In the genomic region with DNA sequence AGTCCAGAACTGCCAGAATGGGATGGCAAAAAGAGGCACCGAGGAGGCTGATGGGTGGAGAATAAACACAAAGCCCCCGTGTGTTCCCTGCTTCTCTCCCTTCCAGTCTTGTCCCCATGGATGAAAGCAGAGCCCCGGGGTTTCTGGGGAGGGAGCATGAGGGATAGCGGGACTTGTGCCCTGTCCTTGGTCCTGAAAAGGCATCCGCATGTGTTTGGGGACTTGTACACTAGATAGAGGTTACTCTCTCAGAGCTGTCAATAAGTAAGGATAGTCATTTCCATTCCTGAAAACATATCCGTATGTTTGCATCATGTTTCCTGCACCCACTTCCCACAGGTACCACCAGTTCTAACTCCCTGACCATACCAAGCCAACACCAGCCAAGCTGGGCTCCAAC, we compare ENCODE assay signal across 9 mouse cellular contexts. TPM values are rescaled to one million over a fixed set of nuclear protein-coding genes. Genes with fewer than 3 reads are reported as not detected.
DNase-seq lines count a peak whose midpoint lies in the region; ATAC-seq and TF ChIP-seq lines count a peak whose summit lies in the region.
"Had no signal": no experiment of that assay in that cellular context is flagged by ENCODE, and none has a peak within 500 bp of the region (broad histone marks: within the 10 kb centered on the region; RNA-seq: fewer than 3 reads in every experiment).

No protein-coding gene starts in this region.

- peaks cover 88% of the 10 kb centered on the region for H3K27me3 ChIP-seq in embryonic facial prominence, embryonic 10.5 days (replicated peaks; ENCODE audit: low read depth, poor library complexity, severe bottlenecking)
- peaks cover 23% of the 10 kb centered on the region for H3K27me3 ChIP-seq in lung, postnatal 0 days (replicated peaks; ENCODE audit: insufficient read depth, low read length)
- peaks cover 7% of the 10 kb centered on the region; the same call in 1 of the 2 replicates for H3K27me3 ChIP-seq in stomach, postnatal 0 days (ENCODE audit: control insufficient read depth, insufficient read depth, low read length)

- no peak overlapping the region for H3K9ac ChIP-seq in lung, postnatal 0 days (replicated peaks; ENCODE audit: low read depth)
- H3K9ac ChIP-seq in stomach, postnatal 0 days (ENCODE audit: low read length), result no peak overlapping the region
- H3K9ac ChIP-seq: heart, embryonic 15.5 days had no signal

- TF ChIP-seq EP300 in lung, postnatal 0 days (IDR thresholded peaks at IDR 0.05), result no peak
- no peak for TF ChIP-seq EP300 in stomach, postnatal 0 days (optimal IDR thresholded peaks at IDR 0.05)

- H3K4me3 ChIP-seq in embryonic facial prominence, embryonic 10.5 days, result no peak overlapping the region
- H3K4me3 ChIP-seq in lung, postnatal 0 days (ENCODE audit: low read depth, low read length), result no peak overlapping the region
- no peak overlapping the region for H3K4me3 ChIP-seq in stomach, postnatal 0 days (ENCODE audit: low read depth, low read length)

- H3K36me3 ChIP-seq in embryonic facial prominence, embryonic 10.5 days (replicated peaks), result no peaks in the 10 kb centered on the region
- H3K36me3 ChIP-seq in lung, postnatal 0 days (ENCODE audit: insufficient read depth, low read length), result no peaks in the 10 kb centered on the region
- H3K36me3 ChIP-seq in stomach, postnatal 0 days (ENCODE audit: control insufficient read depth, insufficient read depth, low read length), result no peaks in the 10 kb centered on the region
- H3K36me3 ChIP-seq: heart, embryonic 15.5 days had no signal

- ATAC-seq in lung, postnatal 0 days, result no peak
- no peak for ATAC-seq in stomach, postnatal 0 days (ENCODE audit: low FRiP score, low TSS enrichment)

- peak; percentile 25 for DNase-seq in gastrocnemius, postnatal 10 days
- no peak for DNase-seq in gastrocnemius, adult 8-10 months (ENCODE audit: low spot score in 2 of 2)
- DNase-seq in CD4-positive helper T cell, adult 2 months (ENCODE audit: low read depth, low spot score), result peak; percentile 29
- DNase-seq in embryonic facial prominence, embryonic 10.5 days (ENCODE audit: low spot score), result peak; percentile 75
- DNase-seq in lung, postnatal 0 days (ENCODE audit: low spot score), result peak; percentile 59
- DNase-seq in stomach, postnatal 0 days (ENCODE audit: low spot score), result peak; percentile 46
- no peak for DNase-seq in layer of hippocampus, postnatal 25 days (ENCODE audit: extremely low spot score in 1 of 2, low spot score in 1 of 2)
- no peak for DNase-seq in layer of hippocampus, adult 11-12 months (ENCODE audit: low spot score)

- peaks cover 31% of the 10 kb centered on the region for H3K4me1 ChIP-seq in embryonic facial prominence, embryonic 10.5 days
- 0 out of 2 replicates have a peak, but pooled peaks cover 5% of the 10 kb centered on the region for H3K4me1 ChIP-seq in lung, postnatal 0 days (ENCODE audit: insufficient read depth, low read depth, low read length)
- no peaks in the 10 kb centered on the region; the same call in 1 of the 2 replicates for H3K4me1 ChIP-seq in stomach, postnatal 0 days (replicated peaks; ENCODE audit: control insufficient read depth, insufficient read depth)

- 5% methylated on average over 6 of the region's 6 CpGs for WGBS in embryonic facial prominence, embryonic 10.5 days
- 4% methylated on average over 6 of the region's 6 CpGs for WGBS in lung, postnatal 0 days
- WGBS in stomach, postnatal 0 days, result 5% methylated on average over 6 of the region's 6 CpGs

- no peaks in the 10 kb centered on the region for H3K9me3 ChIP-seq in embryonic facial prominence, embryonic 10.5 days
- H3K9me3 ChIP-seq in lung, postnatal 0 days (ENCODE audit: low read length), result no peaks in the 10 kb centered on the region
- no peaks in the 10 kb centered on the region for H3K9me3 ChIP-seq in stomach, postnatal 0 days (ENCODE audit: control insufficient read depth, low read length)
- H3K9me3 ChIP-seq: heart, embryonic 15.5 days had no signal

- H3K27ac ChIP-seq in embryonic facial prominence, embryonic 10.5 days (replicated peaks), result no peak overlapping the region
- H3K27ac ChIP-seq in lung, postnatal 0 days (ENCODE audit: low read length), result no peak overlapping the region
- no peak overlapping the region for H3K27ac ChIP-seq in stomach, postnatal 0 days (replicated peaks)
- H3K27ac ChIP-seq: heart, embryonic 15.5 days had no signal

- no peak for TF ChIP-seq CTCF in lung, postnatal 0 days (IDR thresholded peaks at IDR 0.05)
- no peak for TF ChIP-seq CTCF in stomach, postnatal 0 days (IDR thresholded peaks at IDR 0.05; ENCODE audit: low read depth)

- H3K4me2 ChIP-seq in lung, postnatal 0 days (replicated peaks; ENCODE audit: low read depth, low read length), result no peak overlapping the region
- H3K4me2 ChIP-seq in stomach, postnatal 0 days (replicated peaks; ENCODE audit: low read depth), result no peak overlapping the region

RNA-seq across cellular contexts. Expression of gene Sarm1, which starts 1.6 kb away (rescaled TPM):
- total RNA-seq in gastrocnemius, postnatal 10 days (2021), result 1 to 10 TPM; 1.2 to 1.7 TPM
- total RNA-seq in gastrocnemius, adult 8-10 months (2022), result under 1 TPM; 0.40 to 0.77 (median 0.49) TPM
- 5.0 and 6.0 TPM in 2 replicates for polyA plus RNA-seq in embryonic facial prominence, embryonic 10.5 days (2016; fragmentation: Nextera tagmentation; extraction: Ambion mirVana)
- polyA plus RNA-seq in lung, postnatal 0 days (2015; fragmentation: Nextera tagmentation; extraction: Ambion mirVana), result 0.16 and 0.27 TPM in 2 replicates
- 0.89 and 1.1 TPM in 2 replicates for polyA plus RNA-seq in stomach, postnatal 0 days (2015; fragmentation: Nextera tagmentation; extraction: Ambion mirVana)
- 10 to 100 TPM; 39.5 to 40.8 TPM for total RNA-seq in layer of hippocampus, postnatal 25 days (2021)

RNA-seq across cellular contexts. Expression of gene Vtn, which starts 3.0 kb away (rescaled TPM):
- 10 to 100 TPM; 29.8 to 39.0 TPM for total RNA-seq in gastrocnemius, postnatal 10 days (2021)
- total RNA-seq in gastrocnemius, adult 8-10 months (2022), result 10 to 100 TPM in 1 of 4 experiments, 1 to 10 TPM in 3; 5.7 to 11.1 (median 6.7) TPM
- polyA plus RNA-seq in embryonic facial prominence, embryonic 10.5 days (2016; fragmentation: Nextera tagmentation; extraction: Ambion mirVana), result 16.3 and 16.7 TPM in 2 replicates
- 10.1 and 11.3 TPM in 2 replicates for polyA plus RNA-seq in lung, postnatal 0 days (2015; fragmentation: Nextera tagmentation; extraction: Ambion mirVana)
- polyA plus RNA-seq in stomach, postnatal 0 days (2015; fragmentation: Nextera tagmentation; extraction: Ambion mirVana), result 3.6 and 6.0 TPM in 2 replicates
- total RNA-seq in layer of hippocampus, postnatal 25 days (2021), result 10 to 100 TPM; 57.9 to 64.0 TPM

RNA-seq across cellular contexts. Expression of gene Sebox, which starts 7.3 kb away (rescaled TPM):
- total RNA-seq in gastrocnemius, postnatal 10 days (2021), result not detected
- not detected for total RNA-seq in gastrocnemius, adult 8-10 months (2022)
- polyA plus RNA-seq in embryonic facial prominence, embryonic 10.5 days (2016; fragmentation: Nextera tagmentation; extraction: Ambion mirVana), result not detected in 2 replicates
- polyA plus RNA-seq in lung, postnatal 0 days (2015; fragmentation: Nextera tagmentation; extraction: Ambion mirVana), result not detected in 2 replicates
- polyA plus RNA-seq in stomach, postnatal 0 days (2015; fragmentation: Nextera tagmentation; extraction: Ambion mirVana), result 0.10 TPM in 1 of 2 replicates, not detected in the other
- 1 to 10 TPM; 5.0 to 5.5 TPM for total RNA-seq in layer of hippocampus, postnatal 25 days (2021)
- polyA plus RNA-seq: heart, embryonic 15.5 days had no signal

RNA-seq across cellular contexts. Expression of gene Tmem199, which starts 16.1 kb away (rescaled TPM):
- total RNA-seq in gastrocnemius, postnatal 10 days (2021), result 10 to 100 TPM; 14.2 to 16.3 TPM
- 10 to 100 TPM; 11.0 to 16.0 (median 14.4) TPM for total RNA-seq in gastrocnemius, adult 8-10 months (2022)
- 75.9 and 76.0 TPM in 2 replicates for polyA plus RNA-seq in embryonic facial prominence, embryonic 10.5 days (2016; fragmentation: Nextera tagmentation; extraction: Ambion mirVana)
- 32.3 and 32.4 TPM in 2 replicates for polyA plus RNA-seq in lung, postnatal 0 days (2015; fragmentation: Nextera tagmentation; extraction: Ambion mirVana)
- 28.4 and 32.1 TPM in 2 replicates for polyA plus RNA-seq in stomach, postnatal 0 days (2015; fragmentation: Nextera tagmentation; extraction: Ambion mirVana)
- total RNA-seq in layer of hippocampus, postnatal 25 days (2021), result 10 to 100 TPM; 40.7 to 44.5 TPM

RNA-seq across cellular contexts. Expression of gene Poldip2, which starts 16.1 kb away (rescaled TPM):
- total RNA-seq in gastrocnemius, postnatal 10 days (2021), result 100 to 1,000 TPM in 1 of 2 experiments, 10 to 100 TPM in 1; 99.9 to 109 TPM
- 100 to 1,000 TPM in 1 of 4 experiments, 10 to 100 TPM in 3; 95.0 to 105 (median 98.5) TPM for total RNA-seq in gastrocnemius, adult 8-10 months (2022)
- 175 and 178 TPM in 2 replicates for polyA plus RNA-seq in embryonic facial prominence, embryonic 10.5 days (2016; fragmentation: Nextera tagmentation; extraction: Ambion mirVana)
- 105 and 111 TPM in 2 replicates for polyA plus RNA-seq in lung, postnatal 0 days (2015; fragmentation: Nextera tagmentation; extraction: Ambion mirVana)
- polyA plus RNA-seq in stomach, postnatal 0 days (2015; fragmentation: Nextera tagmentation; extraction: Ambion mirVana), result 91.1 and 95.9 TPM in 2 replicates
- 100 to 1,000 TPM; 122 TPM for total RNA-seq in layer of hippocampus, postnatal 25 days (2021)

Comparison
In these comparisons a context has a peak if more than half of its experiments do, and no peak if none do; other contexts are left out.
1. DNase-seq: peak in gastrocnemius, postnatal 10 days (single experiment), CD4-positive helper T cell, adult 2 months (single experiment), embryonic facial prominence, embryonic 10.5 days (single experiment), lung, postnatal 0 days (single experiment) and stomach, postnatal 0 days (single experiment); none in gastrocnemius, adult 8-10 months (0 of 2), layer of hippocampus, postnatal 25 days (0 of 2) and layer of hippocampus, adult 11-12 months (single experiment).
2. RNA of gene Sarm1, which starts 1.6 kb away (total RNA-seq): 39.5 to 40.8 TPM in layer of hippocampus, postnatal 25 days; 1.2 to 1.7 TPM in gastrocnemius, postnatal 10 days and 0.40 to 0.77 TPM in gastrocnemius, adult 8-10 months; every median in the first group is over 10 times any median in the second.
3. RNA of gene Sebox, which starts 7.3 kb away (total RNA-seq): 5.0 to 5.5 TPM in layer of hippocampus, postnatal 25 days; not detected in gastrocnemius, postnatal 10 days and not detected in gastrocnemius, adult 8-10 months; every median in the first group is over 4 times any median in the second.